Mouse (Mus musculus): ENCODE measurements around the gene Gm6904. TPM values are rescaled to one million over a fixed set of nuclear protein-coding genes. Genes with fewer than 3 reads are reported as not detected.
"Not testable (repeated sequence)": the region's sequence is repeated elsewhere in the genome, so short reads cannot be mapped to it uniquely, and the experiment has no call there.

Gene Gm6904
- polyA plus RNA-seq (2014; fragmentation: Nextera tagmentation; extraction: Ambion mirVana), result not detected in 2 replicates

- H3K4me2 ChIP-seq, result no peak within 1 kb of the TSS
- DNase-seq (ENCODE audit: low spot score, missing footprints) (no peak), ATAC-seq (ENCODE audit: low FRiP score) (no peak)
- no peaks in the 10 kb centered on the region for H3K9me3 ChIP-seq (ENCODE audit: control insufficient read depth, low read length)
- no peaks in the 10 kb centered on the region for H3K36me3 ChIP-seq (ENCODE audit: control insufficient read depth, insufficient read depth, low read length)
- H3K4me3 ChIP-seq (ENCODE audit: low read depth, low read length), result no peak within 1 kb of the TSS
- WGBS, result 82% methylated on average over 3 of the region's 3 CpGs
- no peaks in the 10 kb centered on the region for H3K27me3 ChIP-seq (ENCODE audit: control insufficient read depth, insufficient read depth, low read length)
- no peak within 1 kb of the TSS for H3K9ac ChIP-seq (ENCODE audit: low read length)
- H3K4me1 ChIP-seq (ENCODE audit: control insufficient read depth, insufficient read depth, low read length), result no peaks in the 10 kb centered on the region
- H3K27ac ChIP-seq (ENCODE audit: low read depth, low read length), result no peak within 1 kb of the TSS
Measured at GRCm38 (mm10) chr14:59260056-59260455, at the start of gene Gm6904. Gm6904 (minus strand) TSS chr14:59260216.

GRCm38 (mm10) chr14:59297391-59297790, 37.4 kb upstream of the Gm6904 start, which contains the start of gene Phf11a:
Phf11a (minus strand) TSS chr14:59297522.
- H3K27me3 ChIP-seq (ENCODE audit: control insufficient read depth, insufficient read depth, low read length); ATAC-seq (ENCODE audit: low FRiP score); H3K4me3 ChIP-seq (ENCODE audit: low read depth, low read length); H3K9ac ChIP-seq (ENCODE audit: low read length); H3K4me2 ChIP-seq; H3K36me3 ChIP-seq (ENCODE audit: control insufficient read depth, insufficient read depth, low read length); H3K4me1 ChIP-seq (ENCODE audit: control insufficient read depth, insufficient read depth, low read length); H3K9me3 ChIP-seq (ENCODE audit: control insufficient read depth, low read length); DNase-seq (ENCODE audit: low spot score, missing footprints); H3K27ac ChIP-seq (ENCODE audit: low read depth, low read length): not testable (repeated sequence)
- WGBS, result 68% methylated on average over 1 of the region's 1 CpGs

- H3K27ac ChIP-seq (ENCODE audit: low read depth, low read length); H3K36me3 ChIP-seq (ENCODE audit: control insufficient read depth, insufficient read depth, low read length); DNase-seq (ENCODE audit: low spot score, missing footprints); H3K4me3 ChIP-seq (ENCODE audit: low read depth, low read length); H3K9ac ChIP-seq (ENCODE audit: low read length); ATAC-seq (ENCODE audit: low FRiP score); H3K9me3 ChIP-seq (ENCODE audit: control insufficient read depth, low read length); H3K4me2 ChIP-seq; H3K4me1 ChIP-seq (ENCODE audit: control insufficient read depth, insufficient read depth, low read length); H3K27me3 ChIP-seq (ENCODE audit: control insufficient read depth, insufficient read depth, low read length): not testable (repeated sequence)
Measured at GRCm38 (mm10) chr14:59291769-59292168, 31.8 kb upstream of the Gm6904 start.

GRCm38 (mm10) chr14:59274961-59275360, 14.9 kb upstream of the Gm6904 start:
- not testable (repeated sequence) for DNase-seq (ENCODE audit: low spot score, missing footprints); H3K4me1 ChIP-seq (ENCODE audit: control insufficient read depth, insufficient read depth, low read length); H3K9me3 ChIP-seq (ENCODE audit: control insufficient read depth, low read length); H3K27me3 ChIP-seq (ENCODE audit: control insufficient read depth, insufficient read depth, low read length); H3K4me3 ChIP-seq (ENCODE audit: low read depth, low read length); H3K9ac ChIP-seq (ENCODE audit: low read length); H3K27ac ChIP-seq (ENCODE audit: low read depth, low read length); H3K36me3 ChIP-seq (ENCODE audit: control insufficient read depth, insufficient read depth, low read length); H3K4me2 ChIP-seq; ATAC-seq (ENCODE audit: low FRiP score)
- 79% methylated on average over 4 of the region's 4 CpGs for WGBS

- WGBS, result 96% methylated on average over 1 of the region's 1 CpGs
- not testable (repeated sequence) for H3K4me3 ChIP-seq (ENCODE audit: low read depth, low read length); ATAC-seq (ENCODE audit: low FRiP score)
Measured at GRCm38 (mm10) chr14:59255861-59256260, 4.2 kb downstream of the Gm6904 start.

GRCm38 (mm10) chr14:59250350-59250749, 9.7 kb downstream of the Gm6904 start:
- not testable (repeated sequence) for H3K9ac ChIP-seq (ENCODE audit: low read length); DNase-seq (ENCODE audit: low spot score, missing footprints); H3K9me3 ChIP-seq (ENCODE audit: control insufficient read depth, low read length); H3K4me2 ChIP-seq; H3K27ac ChIP-seq (ENCODE audit: low read depth, low read length); H3K4me1 ChIP-seq (ENCODE audit: control insufficient read depth, insufficient read depth, low read length); H3K4me3 ChIP-seq (ENCODE audit: low read depth, low read length); ATAC-seq (ENCODE audit: low FRiP score); H3K36me3 ChIP-seq (ENCODE audit: control insufficient read depth, insufficient read depth, low read length); H3K27me3 ChIP-seq (ENCODE audit: control insufficient read depth, insufficient read depth, low read length)
- 71% methylated on average over 5 of the region's 5 CpGs for WGBS

More at GRCm38 (mm10) chr14:59255861-59256260, 4.2 kb downstream of the Gm6904 start:
- not testable (repeated sequence) for H3K9ac ChIP-seq (ENCODE audit: low read length); H3K27ac ChIP-seq (ENCODE audit: low read depth, low read length); H3K9me3 ChIP-seq (ENCODE audit: control insufficient read depth, low read length); H3K4me2 ChIP-seq; H3K27me3 ChIP-seq (ENCODE audit: control insufficient read depth, insufficient read depth, low read length); H3K4me1 ChIP-seq (ENCODE audit: control insufficient read depth, insufficient read depth, low read length); H3K36me3 ChIP-seq (ENCODE audit: control insufficient read depth, insufficient read depth, low read length); DNase-seq (ENCODE audit: low spot score, missing footprints)

GRCm38 (mm10) chr14:59233635-59234034, 26.4 kb downstream of the Gm6904 start:
- WGBS, result 92% methylated on average over 9 of the region's 9 CpGs
- Histone ChIP-seq H3K27ac (ENCODE audit: low read depth, low read length) (no peak overlapping the region), H3K4me3 (ENCODE audit: low read depth, low read length) (no peak overlapping the region), H3K9ac (ENCODE audit: low read length) (no peak overlapping the region), H3K4me1 (ENCODE audit: control insufficient read depth, insufficient read depth, low read length) (no peaks in the 10 kb centered on the region), H3K36me3 (ENCODE audit: control insufficient read depth, insufficient read depth, low read length) (peaks cover 35% of the 10 kb centered on the region), H3K4me2 (no peak overlapping the region), H3K27me3 (ENCODE audit: control insufficient read depth, insufficient read depth, low read length) (no peaks in the 10 kb centered on the region), H3K9me3 (ENCODE audit: control insufficient read depth, low read length) (no peaks in the 10 kb centered on the region; the same call in 1 of the 2 replicates)
- no peak for DNase-seq (ENCODE audit: low spot score, missing footprints)
- no peak for ATAC-seq (ENCODE audit: low FRiP score)

- 84% methylated on average over 5 of the region's 5 CpGs for WGBS
- DNase-seq (ENCODE audit: low spot score, missing footprints) (no peak), ATAC-seq (ENCODE audit: low FRiP score) (no peak)
- Histone ChIP-seq H3K36me3 (ENCODE audit: control insufficient read depth, insufficient read depth, low read length) (peaks cover 42% of the 10 kb centered on the region), H3K4me2 (no peak overlapping the region), H3K9me3 (ENCODE audit: control insufficient read depth, low read length) (no peaks in the 10 kb centered on the region), H3K4me1 (ENCODE audit: control insufficient read depth, insufficient read depth, low read length) (no peaks in the 10 kb centered on the region), H3K27me3 (ENCODE audit: control insufficient read depth, insufficient read depth, low read length) (no peaks in the 10 kb centered on the region), H3K27ac (ENCODE audit: low read depth, low read length) (no peak overlapping the region), H3K4me3 (ENCODE audit: low read depth, low read length) (no peak overlapping the region), H3K9ac (ENCODE audit: low read length) (no peak overlapping the region)
Measured at GRCm38 (mm10) chr14:59232003-59232402, 28.0 kb downstream of the Gm6904 start.

GRCm38 (mm10) chr14:59230331-59230966, 29.6 kb downstream of the Gm6904 start:
- 92% methylated on average over 21 of the region's 21 CpGs for WGBS

More at GRCm38 (mm10) chr14:59230331-59230966, 29.6 kb downstream of the Gm6904 start:
- Histone ChIP-seq H3K27me3 (ENCODE audit: control insufficient read depth, insufficient read depth, low read length) (no peaks in the 10 kb centered on the region), H3K36me3 (ENCODE audit: control insufficient read depth, insufficient read depth, low read length) (peaks cover 37% of the 10 kb centered on the region), H3K4me2 (no peak overlapping the region), H3K4me1 (ENCODE audit: control insufficient read depth, insufficient read depth, low read length) (no peaks in the 10 kb centered on the region), H3K9ac (ENCODE audit: low read length) (no peak overlapping the region), H3K9me3 (ENCODE audit: control insufficient read depth, low read length) (no peaks in the 10 kb centered on the region), H3K4me3 (ENCODE audit: low read depth, low read length) (no peak overlapping the region), H3K27ac (ENCODE audit: low read depth, low read length) (no peak overlapping the region)
- DNase-seq (ENCODE audit: low spot score, missing footprints) (no peak), ATAC-seq (ENCODE audit: low FRiP score) (no peak)

Data from midbrain, embryonic 11.5 days (tissue).